Mouse (Mus musculus) forebrain, postnatal 0 days (tissue): ENCODE measurements around the gene Son. TPM values are rescaled to one million over a fixed set of nuclear protein-coding genes. Genes with fewer than 3 reads are reported as not detected.

Experiments
- ATAC-seq: fragments of 200-750 bp; cut with Nextera tagmentation; 2 replicates; pipeline ENCODE4 v1.8.0; 2017; ENCODE audit warnings: mild to moderate bottlenecking, moderate library complexity
- DNase-seq: peaks from one replicate; pipeline ENCODE4 v3.0.0-alpha.2; 2015
- H3K27ac ChIP-seq: fragments of 300-500 bp; sonication (generic); 2 replicates; pipeline ENCODE4 v1.5.1; 2014; ENCODE audit warnings: low read depth, mild to moderate bottlenecking, antibody characterized with exemption, low read length, moderate library complexity, mixed read lengths
- H3K27me3 ChIP-seq: fragments of 300-500 bp; sonication (generic); 2 replicates; pipeline ENCODE4 v1.6.1; 2014; ENCODE audit warnings: mild to moderate bottlenecking, low read length, mixed read lengths; ENCODE audit not compliant: insufficient read depth
- H3K36me3 ChIP-seq: fragments of 300-500 bp; sonication (generic); 2 replicates; pipeline ENCODE4 v1.6.1; 2014; ENCODE audit warnings: mild to moderate bottlenecking, moderate library complexity; ENCODE audit not compliant: insufficient read depth
- H3K4me1 ChIP-seq: fragments of 300-500 bp; sonication (generic); 2 replicates; pipeline ENCODE4 v1.6.1; 2014; ENCODE audit warnings: antibody characterized with exemption; ENCODE audit not compliant: insufficient read depth
- H3K4me2 ChIP-seq: fragments of 300-500 bp; sonication (generic); 2 replicates; pipeline ENCODE4 v1.6.1; 2014; ENCODE audit warnings: low read depth, mild to moderate bottlenecking, moderate library complexity
- H3K4me3 ChIP-seq: fragments of 300-500 bp; sonication (generic); 2 replicates; pipeline ENCODE4 v1.5.1; 2014; ENCODE audit warnings: low read depth, low read length, mixed read lengths
- H3K9ac ChIP-seq: fragments of 300-500 bp; sonication (generic); 2 replicates; pipeline ENCODE4 v1.6.1; 2014; ENCODE audit warnings: mild to moderate bottlenecking
- H3K9me3 ChIP-seq: fragments of 300-500 bp; sonication (generic); 2 replicates; pipeline ENCODE4 v1.6.1; 2016; ENCODE audit warnings: low read length
- CTCF ChIP-seq: sonication (generic); IDR thresholded peaks from 2 replicates; pipeline ENCODE4 v1.5.1; 2016; ENCODE audit warnings: antibody characterized with exemption, control low read depth, low read depth
- WGBS: fragments of 180-500 bp; shearing (Covaris S2); extraction: QIAGEN DNeasy Blood & Tissue Kit; methylation state at CpG from one replicate; pipeline ENCODE4 v1.1.7; 2014; 5-methylcytosine and 5-hydroxymethylcytosine counted together
- polyA plus RNA-seq: library from polyadenylated mRNA; unstranded; fragments of >200 nt; fragmentation: Nextera tagmentation; extraction: Ambion mirVana; gene quantifications from 2 replicates; pipeline ENCODE4 v1.2.1, GENCODE M21; 2015
- total RNA-seq: library from RNA; depleted of rRNA; stranded (reverse); fragments of >200 nt; gene quantifications from 2 replicates; pipeline ENCODE4 v1.2.3, GENCODE M21; 2014

Gene Son
- total and polyA plus RNA-seq, 2 experiments from 2014 or later: 76.7 to 279 TPM

- ATAC-seq (no peak), DNase-seq (no peak)
- no peak overlapping the region for H3K9ac ChIP-seq
- H3K36me3 ChIP-seq: peaks cover 81% of the 10 kb centered on the region
- WGBS: 97% methylated on average over 5 of the region's 5 CpGs
- no peak for TF ChIP-seq CTCF
- no peaks in the 10 kb centered on the region for H3K27me3 ChIP-seq
- H3K4me3 ChIP-seq: no peak overlapping the region
- H3K9me3 ChIP-seq: no peaks in the 10 kb centered on the region
- no peak overlapping the region for H3K27ac ChIP-seq
- H3K4me2 ChIP-seq: no peak overlapping the region
- H3K4me1 ChIP-seq: no peaks in the 10 kb centered on the region
These were observed 11.2 kb downstream of the Son start for GRCm38 (mm10) chr16:91658471-91658870.

- DNase-seq (no peak), ATAC-seq (no peak)
- H3K9me3 ChIP-seq: no peaks in the 10 kb centered on the region
- 97% methylated on average over 20 of the region's 20 CpGs for WGBS
- H3K4me3 ChIP-seq: no peak overlapping the region
- H3K36me3 ChIP-seq: peaks cover 82% of the 10 kb centered on the region
- no peak overlapping the region for H3K27ac ChIP-seq
- TF ChIP-seq CTCF: no peak
- H3K9ac ChIP-seq: no peak overlapping the region
- H3K27me3 ChIP-seq: no peaks in the 10 kb centered on the region
- no peak overlapping the region for H3K4me2 ChIP-seq
- no peaks in the 10 kb centered on the region for H3K4me1 ChIP-seq
These were observed 12.5 kb downstream of the Son start for GRCm38 (mm10) chr16:91659798-91660197.

- WGBS: 16% methylated on average over 1 of the region's 1 CpGs
- H3K27me3 ChIP-seq: no peaks in the 10 kb centered on the region
- no peaks in the 10 kb centered on the region for H3K4me1 ChIP-seq
- DNase-seq (no peak), ATAC-seq (no peak)
- TF ChIP-seq CTCF: no peak
- peaks cover 82% of the 10 kb centered on the region for H3K36me3 ChIP-seq
- H3K27ac ChIP-seq: no peak overlapping the region
- no peak overlapping the region for H3K9ac ChIP-seq
- no peak overlapping the region for H3K4me3 ChIP-seq
- no peaks in the 10 kb centered on the region for H3K9me3 ChIP-seq
- no peak overlapping the region for H3K4me2 ChIP-seq
These were observed 14.1 kb downstream of the Son start for GRCm38 (mm10) chr16:91661397-91661796.

GRCm38 (mm10) chr16:91662336-91662735, 15.0 kb downstream of the Son start:
- Histone ChIP-seq H3K36me3 (peaks cover 81% of the 10 kb centered on the region), H3K27ac (no peak overlapping the region), H3K27me3 (no peaks in the 10 kb centered on the region), H3K4me1 (no peaks in the 10 kb centered on the region), H3K9me3 (no peaks in the 10 kb centered on the region), H3K4me3 (no peak overlapping the region), H3K9ac (no peak overlapping the region), H3K4me2 (no peak overlapping the region)
- DNase-seq: no peak
- 91% methylated on average over 16 of the region's 16 CpGs for WGBS
- no peak for ATAC-seq
- no peak for TF ChIP-seq CTCF

- Histone ChIP-seq H3K9me3 (no peaks in the 10 kb centered on the region), H3K4me3 (no peak overlapping the region), H3K9ac (no peak overlapping the region), H3K36me3 (peaks cover 68% of the 10 kb centered on the region), H3K27ac (no peak overlapping the region), H3K27me3 (no peaks in the 10 kb centered on the region), H3K4me2 (no peak overlapping the region), H3K4me1 (no peaks in the 10 kb centered on the region)
- DNase-seq (no peak), ATAC-seq (no peak)
- WGBS: 93% methylated on average over 3 of the region's 3 CpGs
- no peak for TF ChIP-seq CTCF
These were observed 16.5 kb downstream of the Son start for GRCm38 (mm10) chr16:91663795-91664194.

- no peak overlapping the region for H3K4me2 ChIP-seq
- H3K4me1 ChIP-seq: no peaks in the 10 kb centered on the region
- 84% methylated on average over 4 of the region's 4 CpGs for WGBS
- no peak overlapping the region for H3K9ac ChIP-seq
- H3K36me3 ChIP-seq: peaks cover 65% of the 10 kb centered on the region
- no peak overlapping the region for H3K4me3 ChIP-seq
- no peak for ATAC-seq
- no peak overlapping the region for H3K27ac ChIP-seq
- no peak for DNase-seq
- no peaks in the 10 kb centered on the region for H3K9me3 ChIP-seq
- TF ChIP-seq CTCF: no peak
- H3K27me3 ChIP-seq: no peaks in the 10 kb centered on the region
These were observed 27.2 kb downstream of the Son start for GRCm38 (mm10) chr16:91674500-91674899.

- no peaks in the 10 kb centered on the region for H3K9me3 ChIP-seq
- WGBS: 87% methylated on average over 5 of the region's 5 CpGs
- H3K27me3 ChIP-seq: no peaks in the 10 kb centered on the region
- peaks cover 67% of the 10 kb centered on the region for H3K36me3 ChIP-seq
- DNase-seq (no peak), ATAC-seq (no peak)
- H3K9ac ChIP-seq: no peak overlapping the region
- H3K4me2 ChIP-seq: no peak overlapping the region
- TF ChIP-seq CTCF: no peak
- no peak overlapping the region for H3K27ac ChIP-seq
- H3K4me1 ChIP-seq: no peaks in the 10 kb centered on the region
- H3K4me3 ChIP-seq: no peak overlapping the region
These were observed 31.0 kb downstream of the Son start for GRCm38 (mm10) chr16:91678147-91678911.
